Mouse (Mus musculus) heart, embryonic 12.5 days (tissue): ENCODE measurements around the gene Olfr1254. TPM values are rescaled to one million over a fixed set of nuclear protein-coding genes. Genes with fewer than 3 reads are reported as not detected.

Source experiments
- ATAC-seq: fragments of 200-750 bp; cut with Nextera tagmentation; 2 replicates; pipeline ENCODE4 v1.8.0; 2017; ENCODE audit warnings: moderate TSS enrichment, moderate library complexity; ENCODE audit not compliant: insufficient number of reproducible peaks, low FRiP score
- H3K27ac ChIP-seq: fragments of 300-500 bp; sonication (generic); 2 replicates; pipeline ENCODE4 v1.5.1; 2016; ENCODE audit warnings: mild to moderate bottlenecking, moderate library complexity; ENCODE audit not compliant: poor library complexity, severe bottlenecking
- H3K27me3 ChIP-seq: fragments of 300-500 bp; sonication (generic); replicated peaks from 2 replicates; pipeline ENCODE4 v1.6.1; 2016; ENCODE audit warnings: mild to moderate bottlenecking, moderate library complexity
- H3K36me3 ChIP-seq: fragments of 300-500 bp; sonication (generic); 2 replicates; pipeline ENCODE4 v1.6.1; 2016; ENCODE audit warnings: mild to moderate bottlenecking, moderate library complexity
- H3K4me1 ChIP-seq: fragments of 300-500 bp; sonication (generic); replicated peaks from 2 replicates; pipeline ENCODE4 v1.6.1; 2016; ENCODE audit warnings: mild to moderate bottlenecking
- H3K4me2 ChIP-seq: fragments of 300-500 bp; sonication (generic); 2 replicates; pipeline ENCODE4 v1.6.1; 2016; ENCODE audit warnings: mild to moderate bottlenecking, moderate library complexity
- H3K4me3 ChIP-seq: fragments of 300-500 bp; sonication (generic); 2 replicates; pipeline ENCODE4 v1.5.1; 2016; ENCODE audit warnings: mild to moderate bottlenecking
- H3K9ac ChIP-seq: fragments of 300-500 bp; sonication (generic); 2 replicates; pipeline ENCODE4 v1.6.1; 2016; ENCODE audit warnings: mild to moderate bottlenecking, moderate library complexity
- H3K9me3 ChIP-seq: fragments of 300-500 bp; sonication (generic); replicated peaks from 2 replicates; pipeline ENCODE4 v1.6.1; 2016; ENCODE audit warnings: mild to moderate bottlenecking, moderate library complexity
- WGBS: fragments of 180-500 bp; shearing (Covaris S2); methylation state at CpG from one replicate; pipeline ENCODE4 v1.1.7; 2016; 5-methylcytosine and 5-hydroxymethylcytosine counted together
- polyA plus RNA-seq: library from polyadenylated mRNA; unstranded; fragments of >200 nt; fragmentation: Nextera tagmentation; extraction: Ambion mirVana; gene quantifications from 2 replicates; pipeline ENCODE4 v1.2.1, GENCODE M21; 2016

The Olfr1254 gene
- polyA plus RNA-seq: not detected in 2 replicates

DNA sequence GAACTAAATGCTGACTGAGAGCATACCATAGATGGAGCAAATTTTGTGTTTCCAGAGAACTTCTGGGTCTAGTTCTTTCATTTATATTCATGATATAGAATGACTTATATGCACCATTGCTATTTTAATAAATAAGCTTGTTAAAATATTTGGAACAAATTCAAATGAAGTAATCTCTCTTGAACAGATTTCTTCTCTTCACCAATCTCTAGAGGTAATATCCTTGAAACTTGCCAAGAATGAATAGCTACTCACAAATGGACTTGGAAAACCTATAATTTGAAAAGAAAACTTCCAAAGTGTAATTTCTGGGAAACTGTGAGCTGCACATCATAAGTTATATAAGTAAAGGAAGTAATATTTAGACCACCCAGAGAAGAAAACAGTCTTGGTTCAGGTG, at the start of gene Olfr1254:
TSS of gene Olfr1254 (minus strand) at position 101 of the 400 bp plus-strand sequence.
- Histone ChIP-seq H3K27ac (no peak within 1 kb of the TSS), H3K27me3 (no peaks in the 10 kb centered on the region), H3K4me2 (no peak within 1 kb of the TSS), H3K9me3 (no peaks in the 10 kb centered on the region), H3K36me3 (no peaks in the 10 kb centered on the region), H3K4me3 (no peak within 1 kb of the TSS), H3K9ac (no peak within 1 kb of the TSS), H3K4me1 (no peaks in the 10 kb centered on the region)
- no peak for ATAC-seq

GRCm38 (mm10) chr2:89841455-89841854, 48.0 kb upstream of the Olfr1254 start, which contains the start of gene Olfr1256:
Olfr1256 (minus strand) TSS chr2:89841555.
- Histone ChIP-seq H3K4me2 (no peak within 1 kb of the TSS), H3K9ac (no peak within 1 kb of the TSS), H3K27ac (no peak within 1 kb of the TSS), H3K9me3 (no peaks in the 10 kb centered on the region), H3K4me3 (no peak within 1 kb of the TSS), H3K36me3 (no peaks in the 10 kb centered on the region), H3K4me1 (no peaks in the 10 kb centered on the region), H3K27me3 (no peaks in the 10 kb centered on the region)
- WGBS: 37% methylated on average over 2 of the region's 2 CpGs
- no peak for ATAC-seq

- Histone ChIP-seq H3K4me1 (no peaks in the 10 kb centered on the region), H3K9ac (no peak overlapping the region), H3K4me2 (no peak overlapping the region), H3K36me3 (no peaks in the 10 kb centered on the region), H3K27me3 (no peaks in the 10 kb centered on the region), H3K4me3 (no peak overlapping the region), H3K27ac (no peak overlapping the region), H3K9me3 (no peaks in the 10 kb centered on the region)
- WGBS: 75% methylated on average over 1 of the region's 1 CpGs
- ATAC-seq: no peak
Observed at GRCm38 (mm10) chr2:89820216-89820615, 26.8 kb upstream of the Olfr1254 start.

DNA sequence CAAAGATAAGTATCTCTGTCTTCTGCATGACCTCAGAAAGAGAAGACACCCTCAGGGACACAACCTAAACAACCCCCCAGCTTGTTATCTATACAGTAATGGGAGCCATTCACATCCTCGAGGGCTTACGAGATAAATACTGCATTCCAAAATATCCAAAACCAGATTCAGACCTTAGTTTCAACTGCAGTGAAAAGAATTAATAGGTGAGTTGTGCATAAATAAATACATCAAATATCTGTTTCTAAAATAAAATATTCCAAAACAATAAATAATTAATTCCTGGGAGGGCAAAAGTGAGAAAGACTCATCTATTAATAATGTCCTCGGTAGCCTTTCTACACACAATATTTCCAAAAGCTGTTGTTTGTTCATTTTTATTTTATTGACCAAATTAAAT, 18.3 kb upstream of the Olfr1254 start, which contains the start of gene Olfr1255:
TSS of gene Olfr1255 (plus strand) at position 301 of the 400 bp plus-strand sequence.
- no peaks in the 10 kb centered on the region for H3K27me3 ChIP-seq
- ATAC-seq: no peak
- no peaks in the 10 kb centered on the region for H3K9me3 ChIP-seq
- 58% methylated on average over 3 of the region's 3 CpGs for WGBS
- no peak within 1 kb of the TSS for H3K9ac ChIP-seq
- H3K4me3 ChIP-seq: no peak within 1 kb of the TSS
- H3K27ac ChIP-seq: no peak within 1 kb of the TSS
- no peak within 1 kb of the TSS for H3K4me2 ChIP-seq
- H3K4me1 ChIP-seq: no peaks in the 10 kb centered on the region
- H3K36me3 ChIP-seq: no peaks in the 10 kb centered on the region

- Histone ChIP-seq H3K9me3 (0 out of 2 replicates have a peak, but pooled peaks cover under 1% of the 10 kb centered on the region), H3K27me3 (no peaks in the 10 kb centered on the region), H3K4me3 (no peak overlapping the region), H3K27ac (no peak overlapping the region), H3K9ac (no peak overlapping the region), H3K36me3 (no peaks in the 10 kb centered on the region), H3K4me1 (no peaks in the 10 kb centered on the region), H3K4me2 (no peak overlapping the region)
- ATAC-seq: no peak
- WGBS: 74% methylated on average over 2 of the region's 2 CpGs
Observed at GRCm38 (mm10) chr2:89810751-89811150, 17.3 kb upstream of the Olfr1254 start.

- H3K9ac ChIP-seq: no peak overlapping the region
- ATAC-seq: no peak
- H3K4me1 ChIP-seq: no peaks in the 10 kb centered on the region
- no peaks in the 10 kb centered on the region for H3K27me3 ChIP-seq
- H3K9me3 ChIP-seq: no peaks in the 10 kb centered on the region
- no peaks in the 10 kb centered on the region for H3K36me3 ChIP-seq
- H3K4me3 ChIP-seq: no peak overlapping the region
- no peak overlapping the region for H3K4me2 ChIP-seq
- no peak overlapping the region for H3K27ac ChIP-seq
- 91% methylated on average over 3 of the region's 3 CpGs for WGBS
Observed at GRCm38 (mm10) chr2:89799583-89799982, 6.2 kb upstream of the Olfr1254 start.

- no peaks in the 10 kb centered on the region for H3K9me3 ChIP-seq
- no peaks in the 10 kb centered on the region for H3K36me3 ChIP-seq
- H3K27me3 ChIP-seq: no peaks in the 10 kb centered on the region
- no peak within 1 kb of the TSS for H3K4me2 ChIP-seq
- no peak within 1 kb of the TSS for H3K9ac ChIP-seq
- no peak within 1 kb of the TSS for H3K27ac ChIP-seq
- no peaks in the 10 kb centered on the region for H3K4me1 ChIP-seq
- H3K4me3 ChIP-seq: no peak within 1 kb of the TSS
- WGBS: 85% methylated on average over 1 of the region's 1 CpGs
- no peak for ATAC-seq
Observed at GRCm38 (mm10) chr2:89756990-89757389, 36.4 kb downstream of the Olfr1254 start, which contains the start of gene Olfr1253. Olfr1253 (minus strand) TSS chr2:89757090.

Other genes starting within 250 kb of the Olfr1254 start
- not detected in 2 replicates for gene Olfr1245, start 215.2 kb downstream of the Olfr1254 start, polyA plus RNA-seq
- gene Olfr1246, start 200.5 kb downstream of the Olfr1254 start, polyA plus RNA-seq: not detected in 2 replicates
- not detected in 2 replicates for gene Olfr1247, start 179.5 kb downstream of the Olfr1254 start, polyA plus RNA-seq
- not detected in 2 replicates for gene Olfr1248, start 175.4 kb downstream of the Olfr1254 start, polyA plus RNA-seq
- not detected in 2 replicates for gene Olfr1249, start 158.6 kb downstream of the Olfr1254 start, polyA plus RNA-seq
- not detected in 2 replicates for gene Olfr1250, start 132.2 kb downstream of the Olfr1254 start, polyA plus RNA-seq
- gene Olfr1251, start 121.7 kb downstream of the Olfr1254 start, polyA plus RNA-seq: not detected in 2 replicates
- not detected in 2 replicates for gene Olfr1252, start 68.6 kb downstream of the Olfr1254 start, polyA plus RNA-seq
- gene Olfr1253, start 36.5 kb downstream of the Olfr1254 start, polyA plus RNA-seq: not detected in 2 replicates
- gene Olfr1255, start 18.4 kb upstream of the Olfr1254 start, polyA plus RNA-seq: not detected in 2 replicates
- gene Olfr1256, start 47.9 kb upstream of the Olfr1254 start, polyA plus RNA-seq: not detected in 2 replicates
- not detected in 2 replicates for gene Olfr48, start 54.6 kb upstream of the Olfr1254 start, polyA plus RNA-seq
- gene Olfr1257, start 84.8 kb upstream of the Olfr1254 start, polyA plus RNA-seq: not detected in 2 replicates
- not detected in 2 replicates for gene Olfr1258, start 133.7 kb upstream of the Olfr1254 start, polyA plus RNA-seq
- not detected in 2 replicates for gene Olfr1259, start 155.0 kb upstream of the Olfr1254 start, polyA plus RNA-seq
- not detected in 2 replicates for gene Olfr1260, start 180.7 kb upstream of the Olfr1254 start, polyA plus RNA-seq
- not detected in 2 replicates for gene Olfr1261, start 197.6 kb upstream of the Olfr1254 start, polyA plus RNA-seq
- not detected in 2 replicates for gene Olfr1262, start 206.5 kb upstream of the Olfr1254 start, polyA plus RNA-seq
- not detected in 2 replicates for gene Olfr1263, start 218.5 kb upstream of the Olfr1254 start, polyA plus RNA-seq
- gene Olfr1264, start 232.0 kb upstream of the Olfr1254 start, polyA plus RNA-seq: not detected in 2 replicates
- not detected in 2 replicates for gene Olfr1265, start 241.7 kb upstream of the Olfr1254 start, polyA plus RNA-seq